Mouse (Mus musculus) T-helper 2 cell (primary cell): ENCODE data around the gene AC109138.7.

Experiments used
- in situ Hi-C: fragments of 300-600 bp; cut with MboI, MseI; formaldehyde crosslinking; loops from one replicate; pipeline ENCODE4 v1.15.1; 2025; ENCODE audit warnings: high pct_unique_total_duplicates

Gene AC109138.7

GRCm38 (mm10) chr19:4247010-4247409, 32.9 kb downstream of the AC109138.7 start:
- in situ Hi-C loops = loop anchor here (5.0 kb wide), 1 partner anchor 40 kb away; no protein-coding TSS in a partner anchor

- in situ Hi-C loops = loop anchor here (5.0 kb wide), 1 partner anchor 41 kb away; no protein-coding TSS in a partner anchor
Measured at GRCm38 (mm10) chr19:4248683-4249082, 34.5 kb downstream of the AC109138.7 start.

GRCm38 (mm10) chr19:4254230-4254629, 40.1 kb downstream of the AC109138.7 start:
- in situ Hi-C loops = no loop called here

GRCm38 (mm10) chr19:4255583-4256162, 41.5 kb downstream of the AC109138.7 start:
- in situ Hi-C loops = no loop called here

- in situ Hi-C loops = no loop called here
Measured at GRCm38 (mm10) chr19:4257216-4257896, 43.2 kb downstream of the AC109138.7 start.

GRCm38 (mm10) chr19:4257897-4258252, 43.7 kb downstream of the AC109138.7 start:
- in situ Hi-C loops = no loop called here

- in situ Hi-C loops = no loop called here
Measured at GRCm38 (mm10) chr19:4261038-4261698, 47.0 kb downstream of the AC109138.7 start.

- in situ Hi-C loops = no loop called here
Measured at GRCm38 (mm10) chr19:4262756-4263155, 48.6 kb downstream of the AC109138.7 start.

GRCm38 (mm10) chr19:4263702-4264101, 49.5 kb downstream of the AC109138.7 start:
- in situ Hi-C loops = no loop called here

- in situ Hi-C loops = no loop called here
Measured at GRCm38 (mm10) chr19:4264171-4264780, 50.1 kb downstream of the AC109138.7 start.

GRCm38 (mm10) chr19:4265956-4266355, 51.8 kb downstream of the AC109138.7 start:
- in situ Hi-C loops = no loop called here

- in situ Hi-C loops = no loop called here
Measured at GRCm38 (mm10) chr19:4268566-4269361, 54.6 kb downstream of the AC109138.7 start, which contains the start of gene Ssh3. TSS of gene Ssh3 (minus strand) at chr19:4269180.

GRCm38 (mm10) chr19:4270187-4270586, 56.0 kb downstream of the AC109138.7 start:
- in situ Hi-C loops = no loop called here

GRCm38 (mm10) chr19:4270972-4271371, 56.8 kb downstream of the AC109138.7 start:
- in situ Hi-C loops = no loop called here

- in situ Hi-C loops = no loop called here
Measured at GRCm38 (mm10) chr19:4279487-4279886, 65.3 kb downstream of the AC109138.7 start.

- in situ Hi-C loops = no loop called here
Measured at GRCm38 (mm10) chr19:4280425-4280824, 66.3 kb downstream of the AC109138.7 start.
